Mouse (Mus musculus) limb, embryonic 14.5 days (tissue): ENCODE measurements at regions not wholly inside any gene's neighbourhood (a gene's known extent, or its start where the extent isn't known, plus 50 kb on each side); places are given as distances from the start of the nearest gene placed in this dataset.
A peak's percentile ranks its signal among the peaks of the same experiment; 100 is the strongest.

Source experiments
- ATAC-seq: fragments of 200-750 bp; cut with Nextera tagmentation; 2 replicates; pipeline ENCODE4 v1.8.0; 2017; ENCODE audit warnings: low read depth, moderate number of reproducible peaks, moderate TSS enrichment; ENCODE audit not compliant: low FRiP score
- DNase-seq: peaks from one replicate; pipeline ENCODE4 v3.0.0-alpha.2; 2015; ENCODE audit warnings: low spot score
- H3K27ac ChIP-seq: fragments of 300-500 bp; sonication (generic); replicated peaks from 2 replicates; pipeline ENCODE4 v1.5.1; 2014; ENCODE audit warnings: low read depth, mild to moderate bottlenecking, low read length, moderate library complexity, mixed read lengths
- H3K27me3 ChIP-seq: fragments of 300-500 bp; sonication (generic); 2 replicates; pipeline ENCODE4 v1.6.1; 2014; ENCODE audit warnings: low read length, mixed read lengths; ENCODE audit not compliant: control insufficient read depth, insufficient read depth
- H3K36me3 ChIP-seq: fragments of 300-500 bp; sonication (generic); 2 replicates; pipeline ENCODE4 v1.6.1; 2014; ENCODE audit warnings: mild to moderate bottlenecking, low read length, moderate library complexity, mixed read lengths; ENCODE audit not compliant: control insufficient read depth, insufficient read depth
- H3K4me1 ChIP-seq: fragments of 300-500 bp; sonication (generic); 2 replicates; pipeline ENCODE4 v1.6.1; 2014; ENCODE audit warnings: antibody characterized with exemption, low read length, mixed read lengths; ENCODE audit not compliant: control insufficient read depth, insufficient read depth
- H3K4me2 ChIP-seq: fragments of 300-500 bp; sonication (generic); replicated peaks from 2 replicates; pipeline ENCODE4 v1.6.1; 2014; ENCODE audit warnings: low read depth, mild to moderate bottlenecking, low read length, moderate library complexity; ENCODE audit not compliant: severe bottlenecking
- H3K4me3 ChIP-seq: fragments of 300-500 bp; sonication (generic); replicated peaks from 2 replicates; pipeline ENCODE4 v1.5.1; 2014; ENCODE audit warnings: low read length
- H3K9ac ChIP-seq: fragments of 300-500 bp; sonication (generic); 2 replicates; pipeline ENCODE4 v1.6.1; 2014; ENCODE audit warnings: mild to moderate bottlenecking, low read depth, low read length, moderate library complexity; ENCODE audit not compliant: severe bottlenecking
- H3K9me3 ChIP-seq: fragments of 300-500 bp; sonication (generic); 2 replicates; pipeline ENCODE4 v1.6.1; 2016; ENCODE audit warnings: low read length; ENCODE audit not compliant: control insufficient read depth
- POLR2A ChIP-seq: fragments of 200-500 bp; IDR thresholded peaks from 2 replicates; pipeline ENCODE4 v1.8.0; 2012; ENCODE audit warnings: inconsistent platforms, mild to moderate bottlenecking, moderate library complexity, borderline replicate concordance; ENCODE audit not compliant: insufficient read depth, insufficient read length; ENCODE audit errors: extremely low read depth
- WGBS: fragments of 180-500 bp; shearing (Covaris S2); extraction: QIAGEN DNeasy Blood & Tissue Kit; methylation state at CpG from one replicate; pipeline ENCODE4 v1.1.7; 2014; 5-methylcytosine and 5-hydroxymethylcytosine counted together

- TF ChIP-seq POLR2A = no peak
- ATAC-seq = no peak
- 60% methylated on average over 3 of the region's 3 CpGs for WGBS
These were observed 117.3 kb upstream of the Prok2 start for GRCm38 (mm10) chr6:99843507-99843906.

GRCm38 (mm10) chr6:99842723-99843122, 116.5 kb upstream of the Prok2 start:
- Histone ChIP-seq H3K36me3 (no peaks in the 10 kb centered on the region), H3K27ac (no peak overlapping the region), H3K4me1 (peaks cover 10% of the 10 kb centered on the region), H3K4me3 (no peak overlapping the region), H3K9me3 (no peaks in the 10 kb centered on the region), H3K9ac (no peak overlapping the region), H3K4me2 (no peak overlapping the region), H3K27me3 (no peaks in the 10 kb centered on the region)
- no peak for TF ChIP-seq POLR2A
- no peak for ATAC-seq
- DNase-seq = no peak

More at GRCm38 (mm10) chr6:99843507-99843906, 117.3 kb upstream of the Prok2 start:
- Histone ChIP-seq H3K9ac (no peak overlapping the region), H3K4me1 (peaks cover 10% of the 10 kb centered on the region), H3K27me3 (no peaks in the 10 kb centered on the region), H3K36me3 (no peaks in the 10 kb centered on the region), H3K4me2 (no peak overlapping the region), H3K4me3 (no peak overlapping the region), H3K9me3 (no peaks in the 10 kb centered on the region), H3K27ac (no peak overlapping the region)
- no peak for DNase-seq

GRCm38 (mm10) chr6:99840823-99841222, 114.6 kb upstream of the Prok2 start:
- TF ChIP-seq POLR2A = no peak
- no peak for ATAC-seq
- H3K4me2 ChIP-seq = no peak overlapping the region
- no peak overlapping the region for H3K9ac ChIP-seq
- no peak overlapping the region for H3K27ac ChIP-seq
- peaks cover 10% of the 10 kb centered on the region for H3K4me1 ChIP-seq
- no peak for DNase-seq
- no peaks in the 10 kb centered on the region for H3K27me3 ChIP-seq
- no peaks in the 10 kb centered on the region for H3K36me3 ChIP-seq
- H3K9me3 ChIP-seq = no peaks in the 10 kb centered on the region
- H3K4me3 ChIP-seq = no peak overlapping the region
- WGBS = 81% methylated on average over 6 of the region's 6 CpGs

GRCm38 (mm10) chr6:99833323-99833722, 107.1 kb upstream of the Prok2 start:
- DNase-seq = peak; percentile 70
- no peaks in the 10 kb centered on the region for H3K36me3 ChIP-seq
- H3K27ac ChIP-seq = no peak overlapping the region
- no peak overlapping the region for H3K9ac ChIP-seq
- no peaks in the 10 kb centered on the region for H3K4me1 ChIP-seq
- no peak for TF ChIP-seq POLR2A
- 37% methylated on average over 3 of the region's 3 CpGs for WGBS
- H3K27me3 ChIP-seq = no peaks in the 10 kb centered on the region
- H3K4me2 ChIP-seq = no peak overlapping the region
- ATAC-seq = no peak; the same call in 1 of the 2 replicates
- H3K9me3 ChIP-seq = no peaks in the 10 kb centered on the region
- no peak overlapping the region for H3K4me3 ChIP-seq

DNA sequence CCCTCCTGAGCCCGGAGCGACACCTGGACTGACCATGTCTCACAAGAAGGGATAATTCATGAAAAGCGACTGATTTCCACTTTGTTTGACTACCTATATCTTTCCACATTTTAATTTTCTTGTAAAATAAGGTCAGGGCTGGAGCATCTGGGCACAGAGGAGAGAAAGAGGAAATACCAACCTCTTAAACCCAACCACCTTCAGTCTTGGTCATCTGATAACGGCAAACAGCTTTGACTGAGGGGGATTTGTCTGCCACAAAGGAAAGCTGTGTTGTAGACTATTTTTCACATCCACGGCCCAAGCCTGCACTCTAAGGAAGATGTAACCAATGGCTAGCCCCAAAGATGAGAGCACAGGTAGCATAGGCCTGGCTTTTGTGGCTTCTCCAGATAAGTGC, 101.4 kb upstream of the Prok2 start:
- DNase-seq (no peak), ATAC-seq (no peak)
- no peak overlapping the region for H3K27ac ChIP-seq
- no peaks in the 10 kb centered on the region for H3K4me1 ChIP-seq
- H3K4me2 ChIP-seq = no peak overlapping the region
- no peaks in the 10 kb centered on the region for H3K9me3 ChIP-seq
- no peaks in the 10 kb centered on the region for H3K36me3 ChIP-seq
- H3K9ac ChIP-seq = no peak overlapping the region
- WGBS = 93% methylated on average over 5 of the region's 5 CpGs
- no peak for TF ChIP-seq POLR2A
- no peak overlapping the region for H3K4me3 ChIP-seq
- H3K27me3 ChIP-seq = no peaks in the 10 kb centered on the region

DNA sequence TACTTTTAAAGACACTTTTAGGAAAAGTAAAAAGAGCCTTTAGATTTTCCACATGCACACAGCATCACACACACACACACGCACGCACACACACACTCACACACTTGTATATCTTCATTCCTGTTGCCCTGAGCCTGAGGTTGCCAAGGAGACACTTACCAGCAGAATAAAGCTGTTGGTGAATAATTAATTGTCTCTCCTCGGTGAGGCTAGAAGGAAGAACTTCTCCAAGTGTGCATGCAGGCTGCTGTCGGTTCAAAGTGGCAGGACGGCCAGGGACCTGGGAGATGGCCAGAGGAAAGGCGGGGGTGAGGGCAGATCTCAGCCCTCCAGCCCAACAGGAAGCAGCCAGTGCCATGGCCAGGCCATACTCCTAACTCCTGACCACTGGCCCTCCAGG, 98.6 kb upstream of the Prok2 start:
- Histone ChIP-seq H3K27ac (no peak overlapping the region), H3K27me3 (no peaks in the 10 kb centered on the region), H3K4me2 (no peak overlapping the region), H3K9ac (no peak overlapping the region), H3K4me3 (no peak overlapping the region), H3K36me3 (no peaks in the 10 kb centered on the region), H3K9me3 (no peaks in the 10 kb centered on the region), H3K4me1 (no peaks in the 10 kb centered on the region)
- 63% methylated on average over 6 of the region's 6 CpGs for WGBS
- no peak for TF ChIP-seq POLR2A
- ATAC-seq = no peak
- no peak for DNase-seq
